Mouse (Mus musculus) megakaryocyte progenitor cell, adult 5-6 weeks (primary cell): ENCODE measurements around the gene Usp48. TPM values are rescaled to one million over a fixed set of nuclear protein-coding genes. Genes with fewer than 3 reads are reported as not detected.

Experiments
- total RNA-seq, 2 experiments: library from RNA; stranded (forward) in 1 of 2; stranded (reverse) in 1 of 2; fragments of 157-497, 149-512 nt in 1 of 2; fragments of 200-1000 nt in 1 of 2; gene quantifications; 2 replicates each; pipeline versions ENCODE4 v1.2.3 to v1.2.4; 2015 to 2017

The Usp48 gene
- total RNA-seq, 2 experiments from 2014 or later = 96.8 to 107 TPM

Other genes starting within 250 kb of the Usp48 start
- gene Cdc42, start 236.0 kb upstream of the Usp48 start, total RNA-seq (2015) = 610 and 655 TPM in 2 replicates
- 471 and 517 TPM in 2 replicates for gene Cdc42, start 236.0 kb upstream of the Usp48 start, total RNA-seq (2017)
- not detected in 2 replicates for gene Cela3a, start 184.0 kb upstream of the Usp48 start, total RNA-seq (2015)
- not detected in 2 replicates for gene Cela3a, start 184.0 kb upstream of the Usp48 start, total RNA-seq (2017)
- not detected in 2 replicates for gene Cela3b, start 163.2 kb upstream of the Usp48 start, total RNA-seq (2015)
- not detected in 2 replicates for gene Cela3b, start 163.2 kb upstream of the Usp48 start, total RNA-seq (2017)
- not detected in 2 replicates for gene 1700013G24Rik, start 140.5 kb upstream of the Usp48 start, total RNA-seq (2015)
- not detected in 2 replicates for gene 1700013G24Rik, start 140.5 kb upstream of the Usp48 start, total RNA-seq (2017)
- 0.37 TPM in 1 of 2 replicates, not detected in the other for gene Hspg2, start 125.0 kb upstream of the Usp48 start, total RNA-seq (2015)
- not detected in 2 replicates for gene Hspg2, start 125.0 kb upstream of the Usp48 start, total RNA-seq (2017)
- not detected in 2 replicates for gene Ldlrad2, start 19.2 kb upstream of the Usp48 start, total RNA-seq (2015)
- not detected in 2 replicates for gene Ldlrad2, start 19.2 kb upstream of the Usp48 start, total RNA-seq (2017)
- gene Rap1gap, start 71.0 kb downstream of the Usp48 start, total RNA-seq (2015) = 1.5 and 1.7 TPM in 2 replicates
- 0.83 and 0.98 TPM in 2 replicates for gene Rap1gap, start 71.0 kb downstream of the Usp48 start, total RNA-seq (2017)
- gene Alpl, start 202.6 kb downstream of the Usp48 start, total RNA-seq (2015) = not detected in 2 replicates
- gene Alpl, start 202.6 kb downstream of the Usp48 start, total RNA-seq (2017) = not detected in 2 replicates